Mouse (Mus musculus) B cell, adult 62 days (primary cell): ENCODE results near the gene Abcc1. TPM values are rescaled to one million over a fixed set of nuclear protein-coding genes. Genes with fewer than 3 reads are reported as not detected.

Source experiments
- total RNA-seq: library from RNA; stranded (reverse); gene quantifications from 4 replicates; pipeline ENCODE4 v1.2.4, GENCODE M21; 2023

The Abcc1 gene
- total RNA-seq = 55.3 to 61.6 TPM (median 58.5 TPM) in 4 replicates

GRCm38 (mm10) chr16:14361362-14362098 lies at the start of gene Abcc1:
TSS of gene Abcc1 (plus strand) at chr16:14361558.

GRCm38 (mm10) chr16:14316884-14317876 lies 44.2 kb upstream of the Abcc1 start, which contains the start of gene Fopnl:
TSS of gene Fopnl (minus strand) at chr16:14317405.

Other genes starting within 250 kb of the Abcc1 start
- 35.1 to 44.6 TPM (median 38.7 TPM) in 4 replicates for gene Nde1, start 198.3 kb upstream of the Abcc1 start, total RNA-seq
- gene Marf1, start 198.2 kb upstream of the Abcc1 start, total RNA-seq = 58.6 to 68.0 TPM (median 65.3 TPM) in 4 replicates
- 0.24 TPM in 1 of 4 replicates, not detected in the others for gene Myh11, start 70.2 kb upstream of the Abcc1 start, total RNA-seq
- gene Fopnl, start 44.2 kb upstream of the Abcc1 start, total RNA-seq = 32.9 to 36.2 TPM (median 36.0 TPM) in 4 replicates
- gene A630010A05Rik, start 200.8 kb downstream of the Abcc1 start, total RNA-seq = not detected in 4 replicates